Mouse (Mus musculus): ENCODE results near the gene Pan2. TPM values are rescaled to one million over a fixed set of nuclear protein-coding genes. Genes with fewer than 3 reads are reported as not detected.

Gene Pan2
- total RNA-seq, 1 experiment from 2014 or later: 13.7 TPM

GRCm38 (mm10) chr10:128370021-128370420 lies 66.9 kb downstream of the Pan2 start:
- ATAC-seq (replicated peaks; ENCODE audit: low read depth, poor library complexity, severe bottlenecking): no peak

- ATAC-seq (replicated peaks; ENCODE audit: low read depth, poor library complexity, severe bottlenecking): no peak
Observed at GRCm38 (mm10) chr10:128370601-128371000, 67.5 kb downstream of the Pan2 start.

Other genes with a start within 250 kb of the Pan2 start
- gene Ptges3, start 244.4 kb upstream of the Pan2 start, total RNA-seq (2017): 326 and 357 TPM in 2 replicates
- gene Atp5b, start 220.1 kb upstream of the Pan2 start, total RNA-seq (2017): 2,255 and 2,427 TPM in 2 replicates
- 14.4 and 23.1 TPM in 2 replicates for gene Baz2a, start 211.8 kb upstream of the Pan2 start, total RNA-seq (2017)
- gene Rbms2, start 123.0 kb upstream of the Pan2 start, total RNA-seq (2017): 4.7 and 8.7 TPM in 2 replicates
- gene Gls2, start 108.9 kb upstream of the Pan2 start, total RNA-seq (2017): 4.3 and 5.8 TPM in 2 replicates
- gene Spryd4, start 91.5 kb upstream of the Pan2 start, total RNA-seq (2017): 18.1 and 24.8 TPM in 2 replicates
- 1.2 TPM in 1 of 2 replicates, not detected in the other for gene Mip, start 77.5 kb upstream of the Pan2 start, total RNA-seq (2017)
- gene Timeless, start 71.3 kb upstream of the Pan2 start, total RNA-seq (2017): 98.6 and 102 TPM in 2 replicates
- 0.46 TPM in 1 of 2 replicates, not detected in the other for gene Apon, start 49.2 kb upstream of the Pan2 start, total RNA-seq (2017)
- gene Apof, start 34.7 kb upstream of the Pan2 start, total RNA-seq (2017): not detected in 2 replicates
- gene Stat2, start 32.8 kb upstream of the Pan2 start, total RNA-seq (2017): 9.0 and 11.0 TPM in 2 replicates
- gene Il23a, start 4.6 kb upstream of the Pan2 start, total RNA-seq (2017): 0.05 TPM in 1 of 2 replicates, not detected in the other
- gene Cnpy2, start 19.1 kb downstream of the Pan2 start, total RNA-seq (2017): 94.4 and 114 TPM in 2 replicates
- gene Cs, start 34.4 kb downstream of the Pan2 start, total RNA-seq (2017): 100 and 116 TPM in 2 replicates
- gene Coq10a, start 65.7 kb downstream of the Pan2 start, total RNA-seq (2017): 6.4 and 11.8 TPM in 2 replicates
- gene Ankrd52, start 73.8 kb downstream of the Pan2 start, total RNA-seq (2017): 9.8 and 17.4 TPM in 2 replicates
- not detected in 2 replicates for gene Slc39a5, start 97.9 kb downstream of the Pan2 start, total RNA-seq (2017)
- 45.7 and 64.8 TPM in 2 replicates for gene Nabp2, start 108.2 kb downstream of the Pan2 start, total RNA-seq (2017)
- 13.0 and 13.5 TPM in 2 replicates for gene Rnf41, start 108.3 kb downstream of the Pan2 start, total RNA-seq (2017)
- 71.9 and 92.2 TPM in 2 replicates for gene Smarcc2, start 155.9 kb downstream of the Pan2 start, total RNA-seq (2017)
- 1,004 and 1,124 TPM in 2 replicates for gene Myl6, start 190.8 kb downstream of the Pan2 start, total RNA-seq (2017)
- 0.55 TPM in 1 of 2 replicates, not detected in the other for gene Myl6b, start 195.3 kb downstream of the Pan2 start, total RNA-seq (2017)
- gene Esyt1, start 222.5 kb downstream of the Pan2 start, total RNA-seq (2017): 70.9 and 76.6 TPM in 2 replicates
- 8.6 and 10.6 TPM in 2 replicates for gene Zc3h10, start 244.4 kb downstream of the Pan2 start, total RNA-seq (2017)
- gene Rpl41, start 246.0 kb downstream of the Pan2 start, total RNA-seq (2017): 3,010 and 3,037 TPM in 2 replicates